Mouse (Mus musculus) megakaryocyte progenitor cell, adult 5-6 weeks (primary cell): ENCODE measurements around the gene Fgfr3. TPM values are rescaled to one million over a fixed set of nuclear protein-coding genes. Genes with fewer than 3 reads are reported as not detected.

Source experiments
- ATAC-seq: replicated peaks from 2 replicates; pipeline ENCODE4 v1.8.0; 2016; ENCODE audit warnings: mild to moderate bottlenecking, moderate TSS enrichment, inconsistent platforms; ENCODE audit not compliant: poor library complexity
- total RNA-seq, 2 experiments: library from RNA; stranded (forward) in 1 of 2; stranded (reverse) in 1 of 2; fragments of 157-497, 149-512 nt in 1 of 2; fragments of 200-1000 nt in 1 of 2; gene quantifications; 2 replicates each; pipeline versions ENCODE4 v1.2.3 to v1.2.4; 2015 to 2017

Fgfr3 gene
- total RNA-seq, 2 experiments from 2014 or later, result 0.39 TPM; not detected in 1

GRCm38 (mm10) chr5:33697534-33697933 is 23.9 kb upstream of the Fgfr3 start:
- no peak for ATAC-seq

DNA sequence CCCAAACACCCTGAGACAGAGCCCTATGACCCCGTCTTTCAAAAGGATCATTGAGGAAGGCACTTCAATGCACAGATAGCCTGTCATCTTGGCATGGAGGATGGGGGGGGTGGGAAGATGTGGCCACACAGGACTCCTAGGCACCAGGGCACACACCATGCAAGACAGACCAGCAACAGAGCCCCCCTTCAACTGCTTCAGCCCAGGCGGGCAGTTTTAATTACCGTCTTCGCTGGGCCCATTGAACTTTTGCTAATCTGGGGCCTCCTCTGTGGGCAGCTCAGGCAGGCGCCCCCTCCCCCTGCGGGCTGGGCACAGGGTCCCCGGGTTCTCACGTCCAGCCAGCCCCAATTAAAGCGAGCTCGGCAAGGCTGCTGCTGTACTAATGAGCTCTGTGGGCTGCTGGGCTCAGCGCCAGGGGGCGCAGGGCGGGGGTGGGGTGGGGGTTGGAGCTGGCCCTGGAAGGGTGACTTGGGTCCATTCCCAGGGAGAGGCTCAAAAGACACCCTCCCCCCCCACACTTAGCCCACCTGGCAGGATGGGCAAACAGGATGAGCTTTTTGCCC is 23.4 kb upstream of the Fgfr3 start:
- ATAC-seq, result no peak

GRCm38 (mm10) chr5:33698669-33699068 is 22.8 kb upstream of the Fgfr3 start:
- no peak for ATAC-seq

- ATAC-seq, result no peak
Observed at GRCm38 (mm10) chr5:33700010-33700409, 21.5 kb upstream of the Fgfr3 start.

DNA sequence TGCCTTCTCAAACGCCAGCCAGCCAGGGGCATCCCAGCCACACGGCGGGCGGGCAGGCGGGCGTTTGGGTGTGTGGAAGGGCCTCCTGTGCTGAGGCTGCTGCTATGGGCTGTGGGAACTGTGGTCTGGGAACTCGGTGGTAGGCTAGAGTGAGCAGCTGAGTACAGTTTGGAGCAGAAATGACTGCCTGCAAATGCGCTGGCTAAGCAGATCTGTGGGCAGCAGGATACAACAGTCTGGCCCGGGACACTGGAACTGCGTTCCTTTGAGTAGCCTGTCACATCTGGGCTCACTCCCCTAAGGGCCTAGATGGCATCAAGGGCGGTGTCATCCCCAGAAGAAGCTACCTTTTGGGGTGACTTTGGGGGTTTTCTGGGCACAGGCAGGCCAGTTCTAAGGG is 19.6 kb upstream of the Fgfr3 start:
- no peak for ATAC-seq

DNA sequence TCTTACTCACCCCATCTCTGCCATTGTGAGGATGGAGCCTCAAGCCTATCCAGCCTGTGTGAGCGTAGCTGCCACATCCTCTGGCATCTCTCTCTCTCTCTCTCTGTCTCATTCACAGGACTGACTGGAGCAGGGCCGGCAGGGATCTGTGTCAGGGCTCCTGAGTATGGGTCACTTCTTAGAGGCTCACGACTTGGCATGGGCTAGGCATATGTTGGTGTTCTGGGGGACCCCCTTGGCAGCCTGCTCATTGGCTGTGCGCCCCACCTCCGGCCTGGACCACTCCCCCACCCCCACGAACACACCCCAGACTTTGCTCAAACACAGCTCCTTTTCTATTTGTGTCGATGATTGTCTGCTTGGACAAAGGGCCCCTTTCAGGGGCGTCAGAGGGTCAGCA is 17.5 kb upstream of the Fgfr3 start:
- no peak for ATAC-seq

- no peak for ATAC-seq
Observed at GRCm38 (mm10) chr5:33704945-33705611, 16.4 kb upstream of the Fgfr3 start.

DNA sequence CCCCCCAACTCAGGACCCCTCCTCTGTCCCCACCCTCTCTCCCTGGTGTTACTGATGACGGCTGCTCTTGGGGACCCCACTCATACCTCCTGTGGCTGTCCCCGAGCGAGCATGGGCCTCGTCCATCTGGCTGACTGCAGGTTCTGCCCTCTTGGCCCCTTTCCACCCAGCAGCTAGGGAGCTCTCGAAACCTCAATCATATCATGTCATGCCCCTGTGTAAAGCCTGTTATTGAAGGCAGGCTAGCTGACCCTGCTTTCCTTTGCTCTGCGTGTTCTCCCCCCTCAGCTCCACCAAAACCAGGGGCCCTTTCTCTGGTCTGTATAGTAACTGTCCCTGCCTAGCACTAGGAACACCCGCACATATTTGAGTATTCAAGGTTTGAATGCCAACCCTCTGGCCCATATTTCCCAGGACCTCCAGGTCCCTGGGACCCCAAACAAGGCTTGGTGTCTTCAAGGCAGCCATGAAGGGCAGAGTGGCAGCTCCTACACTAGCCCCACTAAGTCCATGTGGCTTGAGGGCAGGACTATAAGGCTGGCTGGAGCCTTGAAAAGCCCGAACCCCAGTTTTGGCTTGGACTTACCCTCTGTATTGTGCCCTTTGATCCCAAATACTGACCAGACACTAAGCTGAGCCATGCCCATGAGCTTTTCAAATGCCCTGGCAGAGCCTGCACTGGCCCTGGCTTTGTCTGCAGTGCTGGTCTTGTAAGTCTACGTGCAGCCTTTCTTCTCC is 15.7 kb upstream of the Fgfr3 start:
- no peak for ATAC-seq

- 0 out of 2 replicates have a peak, but pooled peaks have one; percentile 34 for ATAC-seq
Observed at GRCm38 (mm10) chr5:33706350-33706629, 15.2 kb upstream of the Fgfr3 start.

GRCm38 (mm10) chr5:33707163-33707562 is 14.3 kb upstream of the Fgfr3 start:
- ATAC-seq, result no peak

DNA sequence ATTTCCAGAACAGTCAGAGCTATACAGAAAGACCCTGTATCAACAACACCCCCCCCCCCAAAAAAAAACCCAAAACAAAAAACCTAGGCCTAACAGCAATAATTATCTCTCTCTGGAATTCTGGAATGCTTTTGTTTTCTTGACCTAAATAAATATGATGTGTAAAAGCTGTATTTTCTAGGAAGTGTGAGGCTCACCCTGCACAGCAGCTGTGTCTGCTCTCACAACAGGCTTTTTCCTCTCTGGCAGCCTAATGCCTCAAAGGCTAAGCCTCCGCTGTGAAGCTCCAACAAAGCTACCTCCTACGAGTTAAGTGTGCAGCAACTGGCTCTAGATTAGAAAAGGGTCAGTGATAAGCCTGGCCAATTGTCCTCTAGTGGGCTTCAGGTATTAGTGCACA is 12.4 kb upstream of the Fgfr3 start:
- ATAC-seq, result no peak

GRCm38 (mm10) chr5:33712550-33712949 is 8.9 kb upstream of the Fgfr3 start:
- no peak for ATAC-seq

DNA sequence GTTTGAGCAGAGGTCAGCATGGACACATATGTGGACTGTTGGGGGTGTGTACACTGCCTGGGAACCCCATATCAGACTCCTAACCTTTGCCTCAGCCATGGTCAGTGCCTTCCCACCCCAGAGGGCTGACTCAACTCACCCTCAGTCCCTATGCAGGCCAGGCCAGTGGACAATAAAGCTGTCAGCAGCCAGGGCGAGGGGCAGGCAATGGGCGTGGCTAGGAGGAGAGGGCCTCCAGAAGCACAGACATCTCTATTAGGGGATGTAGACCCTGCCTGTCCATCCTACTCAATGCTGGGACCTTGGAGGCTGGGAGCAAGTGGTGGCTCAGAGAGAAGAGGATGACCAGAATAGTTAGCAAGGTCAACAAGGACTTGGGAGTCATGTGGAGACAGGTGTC is 6.3 kb upstream of the Fgfr3 start:
- ATAC-seq, result no peak

GRCm38 (mm10) chr5:33716467-33716866 is 5.0 kb upstream of the Fgfr3 start:
- peak; percentile 70 for ATAC-seq

GRCm38 (mm10) chr5:33718460-33718859 is 3.0 kb upstream of the Fgfr3 start:
- ATAC-seq, result peak; percentile 33; the same call in 1 of the 2 replicates

DNA sequence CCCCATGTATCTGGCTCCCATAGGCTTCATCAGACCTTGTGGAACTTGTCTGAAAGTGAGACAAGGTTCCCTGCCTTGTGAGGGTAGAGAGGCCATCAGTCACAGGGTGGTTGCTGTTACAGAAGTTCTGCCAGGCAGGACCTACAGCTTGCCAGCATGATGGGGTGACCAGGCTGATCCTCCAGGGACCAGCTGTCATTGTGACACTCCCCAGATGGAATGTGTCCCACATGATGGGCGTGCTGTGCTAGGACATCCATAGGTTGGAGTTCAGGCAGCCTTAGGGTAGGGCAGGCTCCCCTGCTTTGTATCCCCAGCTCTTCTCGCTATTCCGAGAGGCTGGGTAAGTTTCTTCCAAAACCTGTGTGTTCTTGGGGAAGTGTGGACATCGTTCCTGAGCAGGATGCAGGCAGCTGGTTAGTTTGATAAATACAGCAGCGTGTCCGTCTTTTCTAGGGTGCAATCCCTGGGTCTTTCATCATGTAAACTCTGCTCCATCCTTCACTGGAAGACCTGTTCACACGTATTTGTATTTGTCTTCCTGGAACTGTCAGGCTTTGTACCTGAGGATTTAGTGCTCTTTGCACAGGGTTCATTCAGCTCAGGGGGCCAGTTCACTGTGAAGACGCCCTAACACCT is 503 bp upstream of the Fgfr3 start:
- ATAC-seq, result no peak

- peak; percentile 27; the same call in 1 of the 2 replicates for ATAC-seq
Observed at GRCm38 (mm10) chr5:33722266-33723018, 968 bp downstream of the Fgfr3 start.

GRCm38 (mm10) chr5:33723019-33723640 is 1.7 kb downstream of the Fgfr3 start:
- no peak for ATAC-seq

GRCm38 (mm10) chr5:33723641-33724465 is 2.4 kb downstream of the Fgfr3 start:
- no peak for ATAC-seq
